Mouse (Mus musculus) cerebellum, postnatal 25 days (tissue): ENCODE measurements around the gene Npsr1.

ENCODE experiments used
- DNase-seq, 2 experiments: peaks; one replicate each; pipeline ENCODE4 v3.0.0; 2021; ENCODE audit warnings: mixed read lengths in 2 of 2

Npsr1 gene

DNA sequence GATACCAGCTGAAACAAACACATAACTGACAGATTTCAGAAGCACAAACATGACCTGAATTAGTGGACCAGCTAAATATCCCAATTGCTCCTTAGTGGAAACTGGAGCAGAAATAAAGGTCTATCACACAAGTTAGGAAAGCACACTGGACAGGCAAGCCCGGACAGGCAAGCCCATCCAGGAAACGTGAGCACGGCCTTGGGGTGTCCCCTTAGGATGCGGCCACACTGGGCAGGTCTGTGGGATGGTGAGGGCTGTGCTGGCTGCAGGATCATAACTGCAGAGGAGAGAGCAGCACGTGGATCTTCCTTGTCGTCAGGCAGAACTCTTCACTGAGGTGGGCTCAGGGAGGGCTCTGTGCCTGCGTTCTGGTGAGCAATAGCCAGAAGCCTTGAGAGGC is at the start of gene Npsr1:
Gene Npsr1, plus strand, starts transcription at position 301 of the 400 bp plus-strand sequence.
- DNase-seq = no peak

DNA sequence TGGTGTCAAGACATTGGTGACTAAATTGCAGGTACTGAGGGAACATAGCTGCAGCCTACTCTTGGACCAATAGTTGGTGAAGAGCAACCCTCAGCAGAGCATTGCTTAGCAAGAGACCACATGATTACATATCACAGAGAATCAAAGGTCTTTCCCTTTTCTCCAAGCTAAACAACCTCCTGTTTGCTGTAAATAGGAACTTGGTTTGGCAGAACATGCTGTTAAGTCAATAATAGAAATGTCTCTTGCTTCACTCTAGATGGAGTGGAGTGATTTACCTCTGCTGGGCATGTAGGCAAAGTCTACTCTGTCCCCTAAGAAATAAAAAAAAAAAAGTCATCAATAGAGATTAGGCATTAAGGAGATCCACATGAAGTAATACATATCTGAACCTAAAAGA is 46.3 kb upstream of the Npsr1 start:
- DNase-seq = no peak

GRCm38 (mm10) chr9:24063251-24063650 is 34.5 kb upstream of the Npsr1 start:
- DNase-seq = no peak

GRCm38 (mm10) chr9:24071664-24072063 is 26.1 kb upstream of the Npsr1 start:
- DNase-seq = no peak

DNA sequence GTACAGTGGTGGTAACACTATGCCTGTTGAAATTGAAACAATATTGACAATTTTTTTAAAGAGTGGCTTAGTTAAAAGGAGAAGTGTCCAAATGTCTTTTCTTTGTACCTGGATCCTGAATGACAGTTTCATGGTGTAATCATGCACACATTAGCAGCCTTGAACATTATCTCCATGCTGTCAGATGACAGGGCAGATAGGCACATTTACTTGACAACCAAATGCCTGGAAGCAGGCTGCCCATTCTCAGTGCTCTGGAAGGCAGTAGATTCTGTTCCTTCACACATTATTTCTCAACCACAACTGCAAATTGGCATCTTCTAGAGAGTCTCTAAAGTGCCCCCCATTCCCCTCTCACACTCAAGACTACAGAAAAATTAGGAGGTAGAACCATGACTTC is 20.2 kb upstream of the Npsr1 start:
- DNase-seq = no peak

GRCm38 (mm10) chr9:24091875-24092274 is 5.9 kb upstream of the Npsr1 start:
- no peak for DNase-seq

DNA sequence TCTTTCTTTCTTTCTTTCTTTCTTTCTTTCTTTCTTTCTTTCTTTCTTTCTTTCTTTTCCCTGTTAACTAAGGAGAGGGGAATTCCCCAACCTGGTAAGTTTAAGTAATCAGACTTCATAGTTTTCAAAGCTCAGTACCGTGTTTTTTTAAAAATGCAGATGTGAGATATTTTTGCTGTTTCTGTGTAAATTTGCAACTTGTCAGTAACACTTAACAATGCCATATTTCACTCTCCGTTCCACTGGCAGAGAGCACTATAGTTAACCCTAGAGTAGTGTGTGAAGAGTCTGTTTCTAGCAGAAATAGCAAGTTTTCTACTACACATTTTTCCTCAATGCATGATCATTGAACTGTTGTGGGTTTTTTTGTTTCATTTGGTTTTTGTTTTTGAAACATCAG is 730 bp downstream of the Npsr1 start:
- no peak for DNase-seq

DNA sequence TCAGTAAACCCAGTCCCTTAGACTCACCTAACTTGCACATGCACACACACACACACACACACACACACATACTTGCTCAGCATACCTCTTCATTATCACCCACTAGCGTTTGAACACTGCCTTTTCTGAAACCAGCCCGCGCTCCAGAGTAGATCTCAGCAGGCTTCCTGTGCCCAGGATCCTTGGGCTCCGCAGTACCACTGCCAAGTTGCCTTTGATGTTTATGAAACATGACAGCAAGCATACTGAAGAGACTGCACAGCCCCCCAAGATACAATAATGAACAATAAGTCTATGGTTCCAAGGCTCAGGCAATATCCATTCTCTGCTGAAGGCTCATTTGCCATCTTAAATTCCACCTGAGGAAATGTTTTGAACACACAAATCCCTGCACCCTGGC is 1.8 kb downstream of the Npsr1 start:
- DNase-seq = peak; percentile 5 to 11

DNA sequence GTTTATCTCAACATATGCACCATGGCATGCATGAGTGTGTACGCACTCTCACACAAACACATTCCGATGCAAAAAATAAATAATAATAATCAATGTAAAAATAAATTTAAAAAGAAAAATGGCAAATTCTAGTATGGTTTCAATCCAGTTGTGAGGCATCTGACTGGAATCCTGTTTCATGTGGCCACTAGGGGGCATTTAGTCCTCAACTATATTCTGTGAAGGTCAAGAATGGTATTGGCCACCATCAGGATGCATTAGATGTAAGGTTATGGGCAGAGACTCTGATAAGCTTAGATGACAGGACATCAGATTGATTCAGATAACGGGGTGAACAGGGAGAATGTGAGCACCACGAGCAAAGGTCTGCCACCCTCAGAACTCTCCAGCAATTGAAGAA is 21.6 kb downstream of the Npsr1 start:
- peak; percentile 7 to 54 for DNase-seq

GRCm38 (mm10) chr9:24133142-24133541 is 35.3 kb downstream of the Npsr1 start:
- no peak for DNase-seq

DNA sequence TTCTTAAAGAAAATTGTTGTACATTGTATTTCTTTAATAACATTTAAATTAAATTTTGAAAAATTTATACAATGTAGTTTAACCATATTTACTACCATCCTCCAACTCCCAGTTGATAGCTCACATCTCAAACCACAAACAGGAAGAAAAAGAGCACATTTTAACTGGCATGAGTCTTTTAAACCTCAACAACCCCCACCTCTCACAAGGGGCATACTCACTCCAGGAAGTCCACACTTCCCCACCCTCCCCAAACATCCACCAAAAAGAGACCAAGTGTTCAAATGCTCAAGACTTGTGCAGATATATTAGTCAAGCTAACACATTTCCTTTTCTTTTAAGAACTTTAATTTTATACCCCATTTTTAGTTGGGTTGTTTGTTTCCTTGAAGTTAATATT is 38.6 kb downstream of the Npsr1 start:
- no peak for DNase-seq

- no peak for DNase-seq
These were observed 46.5 kb downstream of the Npsr1 start for GRCm38 (mm10) chr9:24144341-24144740.

GRCm38 (mm10) chr9:24157208-24157607 is 59.4 kb downstream of the Npsr1 start:
- DNase-seq = no peak

DNA sequence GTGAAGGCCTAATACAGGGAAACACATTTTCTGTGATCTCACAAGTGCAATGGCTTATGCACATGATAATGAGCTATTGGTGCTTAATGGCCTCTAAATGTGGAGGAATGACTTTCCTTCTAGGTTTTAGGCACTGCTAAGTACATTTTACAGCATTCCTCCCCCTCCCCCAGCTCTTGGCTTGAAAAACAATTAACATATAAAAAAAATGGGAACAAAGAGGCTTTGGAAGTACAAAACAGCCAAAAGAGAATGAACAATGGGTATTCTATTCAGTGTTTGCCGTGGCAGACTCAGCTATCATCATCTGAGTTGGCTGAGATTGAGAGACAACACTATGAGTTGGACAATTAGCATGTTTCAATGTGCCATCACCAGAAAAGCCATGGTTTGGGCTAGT is 62.6 kb downstream of the Npsr1 start:
- no peak for DNase-seq

DNA sequence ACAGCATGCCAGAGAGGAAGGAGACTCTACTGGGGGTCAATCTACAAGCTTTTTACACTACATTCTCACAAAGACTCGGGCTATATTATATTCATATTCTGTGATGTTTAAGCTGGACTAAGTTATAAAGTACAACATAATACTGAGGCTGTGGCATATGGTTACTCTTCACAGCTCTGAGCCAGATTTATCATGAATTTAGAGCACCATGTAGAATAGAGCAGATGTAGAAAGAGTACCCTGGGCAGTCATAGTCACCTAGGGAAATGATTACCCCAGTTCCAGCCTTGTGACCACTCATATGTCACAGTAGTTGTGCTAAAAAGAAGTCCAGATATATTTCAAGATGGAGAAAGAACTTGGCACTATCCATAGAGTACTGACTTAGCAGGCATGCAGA is 70.7 kb downstream of the Npsr1 start:
- DNase-seq = no peak

- no peak for DNase-seq
These were observed 72.9 kb downstream of the Npsr1 start for GRCm38 (mm10) chr9:24170728-24171127.

- no peak for DNase-seq
These were observed 80.9 kb downstream of the Npsr1 start for GRCm38 (mm10) chr9:24178744-24179143.

- DNase-seq = no peak
These were observed 83.1 kb downstream of the Npsr1 start for GRCm38 (mm10) chr9:24180926-24181325.

GRCm38 (mm10) chr9:24186289-24186688 is 88.5 kb downstream of the Npsr1 start:
- peak; percentile 55 to 71 for DNase-seq

- DNase-seq = peak in 1 of 2 experiments; percentile 13
These were observed 91.9 kb downstream of the Npsr1 start for GRCm38 (mm10) chr9:24189511-24190260.

GRCm38 (mm10) chr9:24190261-24190588 is 92.4 kb downstream of the Npsr1 start:
- DNase-seq = no peak

- no peak for DNase-seq
These were observed 100.5 kb downstream of the Npsr1 start for GRCm38 (mm10) chr9:24198254-24198653.

DNA sequence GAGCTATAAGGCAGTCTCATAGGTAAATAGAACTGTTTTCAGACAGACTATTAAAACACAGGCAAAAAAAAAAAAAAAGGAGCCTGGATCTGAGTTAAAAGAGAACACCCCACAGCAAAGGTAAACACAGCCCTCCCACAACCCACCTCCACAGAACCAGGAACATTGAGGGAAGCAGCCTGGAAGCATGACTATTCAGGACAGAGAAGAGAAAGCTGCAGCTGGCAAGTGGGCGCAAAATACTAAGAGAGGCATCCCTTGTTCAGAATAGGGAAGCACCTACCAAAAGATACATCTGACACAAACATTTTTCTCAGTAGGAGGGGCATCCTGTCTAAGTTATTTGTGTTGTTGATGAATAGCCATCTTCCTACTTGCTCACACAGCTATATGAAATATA is 113.8 kb downstream of the Npsr1 start:
- no peak for DNase-seq

- no peak for DNase-seq
These were observed 119.9 kb downstream of the Npsr1 start for GRCm38 (mm10) chr9:24217721-24218120.

GRCm38 (mm10) chr9:24236461-24236860 is 138.7 kb downstream of the Npsr1 start:
- DNase-seq = no peak
